Comparison of ENCODE assay signal across 9 mouse cellular contexts in the genomic region with DNA sequence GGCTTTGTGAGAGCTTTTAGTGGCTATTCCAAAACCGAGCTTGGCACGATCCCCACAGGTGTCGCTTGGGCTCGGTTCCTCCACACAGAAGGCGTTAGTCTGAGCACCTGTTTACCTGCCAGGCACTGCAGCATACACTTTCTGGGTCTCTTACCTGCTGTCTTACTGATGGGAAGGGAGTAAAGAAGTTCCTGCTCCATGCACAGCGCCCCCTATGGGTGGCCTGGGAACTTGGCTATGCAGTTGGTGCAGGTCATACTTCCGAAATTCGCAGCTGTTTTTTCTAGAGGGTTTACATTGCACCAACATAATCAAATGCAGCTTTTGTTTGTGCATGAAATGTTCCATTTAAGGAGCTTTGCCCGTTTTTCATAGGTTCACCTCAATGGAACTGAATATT. TPM values are rescaled to one million over a fixed set of nuclear protein-coding genes. Genes with fewer than 3 reads are reported as not detected.
DNase-seq lines count a peak whose midpoint lies in the region; ATAC-seq and TF ChIP-seq lines count a peak whose summit lies in the region.
"Had no signal": no experiment of that assay in that cellular context is flagged by ENCODE, and none has a peak within 500 bp of the region (broad histone marks: within the 10 kb centered on the region; RNA-seq: fewer than 3 reads in every experiment).

No protein-coding gene starts in this region.

- peak; percentile 57 for TF ChIP-seq CTCF in lung, postnatal 0 days (IDR thresholded peaks at IDR 0.05)

- H3K27me3 ChIP-seq in lung, postnatal 0 days (replicated peaks; ENCODE audit: insufficient read depth, low read length), result no peaks in the 10 kb centered on the region
- no peaks in the 10 kb centered on the region for H3K27me3 ChIP-seq in embryonic facial prominence, embryonic 10.5 days (replicated peaks; ENCODE audit: low read depth, poor library complexity, severe bottlenecking)
- H3K27me3 ChIP-seq: limb, embryonic 13.5 days had no signal

- no peak overlapping the region for H3K4me3 ChIP-seq in lung, postnatal 0 days (ENCODE audit: low read depth, low read length)
- no peak overlapping the region for H3K4me3 ChIP-seq in embryonic facial prominence, embryonic 10.5 days
- H3K4me3 ChIP-seq: limb, embryonic 13.5 days had no signal

- H3K9ac ChIP-seq in lung, postnatal 0 days (replicated peaks; ENCODE audit: low read depth), result no peak overlapping the region
- H3K9ac ChIP-seq: limb, embryonic 13.5 days had no signal

- peak; percentile 10 for DNase-seq in embryo, embryonic 10 days (ENCODE audit: low spot score)
- DNase-seq in embryo, embryonic 9.5 days (ENCODE audit: extremely low spot score), result no peak
- DNase-seq in lung, postnatal 0 days (ENCODE audit: low spot score), result peak; percentile 12
- no peak for DNase-seq in lung, postnatal 25 days (ENCODE audit: low spot score)
- peak; percentile 22 for DNase-seq in embryonic facial prominence, embryonic 10.5 days (ENCODE audit: low spot score)
- peak; percentile 56 for DNase-seq in testis, postnatal 14 days (ENCODE audit: low spot score)
- DNase-seq in yolk sac, embryonic 10.5 days (ENCODE audit: low spot score), result no peak
- DNase-seq in MN1 (ENCODE audit: low spot score), result no peak

- no peak overlapping the region for H3K27ac ChIP-seq in lung, postnatal 0 days (ENCODE audit: low read length)
- no peak overlapping the region for H3K27ac ChIP-seq in embryonic facial prominence, embryonic 10.5 days (replicated peaks)
- H3K27ac ChIP-seq: limb, embryonic 13.5 days had no signal

- H3K4me2 ChIP-seq in lung, postnatal 0 days (replicated peaks; ENCODE audit: low read depth, low read length), result no peak overlapping the region
- H3K4me2 ChIP-seq: limb, embryonic 13.5 days had no signal

- peaks cover under 1% of the 10 kb centered on the region; the same call in 1 of the 2 replicates for H3K4me1 ChIP-seq in lung, postnatal 0 days (ENCODE audit: insufficient read depth, low read depth, low read length)
- H3K4me1 ChIP-seq in embryonic facial prominence, embryonic 10.5 days, result peaks cover 7% of the 10 kb centered on the region

- ATAC-seq in lung, postnatal 0 days, result no peak

- WGBS in lung, postnatal 0 days, result 45% methylated on average over 9 of the region's 9 CpGs
- WGBS in embryonic facial prominence, embryonic 10.5 days, result 53% methylated on average over 9 of the region's 9 CpGs

- no peaks in the 10 kb centered on the region for H3K36me3 ChIP-seq in lung, postnatal 0 days (ENCODE audit: insufficient read depth, low read length)
- no peaks in the 10 kb centered on the region for H3K36me3 ChIP-seq in embryonic facial prominence, embryonic 10.5 days (replicated peaks)
- H3K36me3 ChIP-seq: limb, embryonic 13.5 days had no signal

- no peak for TF ChIP-seq EP300 in lung, postnatal 0 days (IDR thresholded peaks at IDR 0.05)

- no peaks in the 10 kb centered on the region for H3K9me3 ChIP-seq in lung, postnatal 0 days (ENCODE audit: low read length)
- H3K9me3 ChIP-seq in embryonic facial prominence, embryonic 10.5 days, result no peaks in the 10 kb centered on the region
- H3K9me3 ChIP-seq: limb, embryonic 13.5 days had no signal

RNA-seq across cellular contexts. Expression of a gene that starts 2.1 kb away (rescaled TPM):
- 0.10 TPM in 1 of 2 replicates, not detected in the other for polyA plus RNA-seq in lung, postnatal 0 days (2015; fragmentation: Nextera tagmentation; extraction: Ambion mirVana)
- not detected in 2 replicates for polyA plus RNA-seq in embryonic facial prominence, embryonic 10.5 days (2016; fragmentation: Nextera tagmentation; extraction: Ambion mirVana)
- polyA plus RNA-seq: limb, embryonic 13.5 days had no signal

RNA-seq across cellular contexts. Expression of a gene that starts 3.9 kb away (rescaled TPM):
- 16.5 and 18.6 TPM in 2 replicates for polyA plus RNA-seq in lung, postnatal 0 days (2015; fragmentation: Nextera tagmentation; extraction: Ambion mirVana)
- polyA plus RNA-seq in embryonic facial prominence, embryonic 10.5 days (2016; fragmentation: Nextera tagmentation; extraction: Ambion mirVana), result 29.0 and 33.9 TPM in 2 replicates

RNA-seq across cellular contexts. Expression of a gene that starts 26.3 kb away (rescaled TPM):
- polyA plus RNA-seq in lung, postnatal 0 days (2015; fragmentation: Nextera tagmentation; extraction: Ambion mirVana), result 15.3 and 16.1 TPM in 2 replicates
- 19.0 and 19.4 TPM in 2 replicates for polyA plus RNA-seq in embryonic facial prominence, embryonic 10.5 days (2016; fragmentation: Nextera tagmentation; extraction: Ambion mirVana)

RNA-seq across cellular contexts. Expression of a gene that starts 26.4 kb away (rescaled TPM):
- polyA plus RNA-seq in lung, postnatal 0 days (2015; fragmentation: Nextera tagmentation; extraction: Ambion mirVana), result 7.9 and 9.2 TPM in 2 replicates
- 13.8 and 15.4 TPM in 2 replicates for polyA plus RNA-seq in embryonic facial prominence, embryonic 10.5 days (2016; fragmentation: Nextera tagmentation; extraction: Ambion mirVana)

RNA-seq across cellular contexts. Expression of a gene that starts 58.7 kb away (rescaled TPM):
- polyA plus RNA-seq in lung, postnatal 0 days (2015; fragmentation: Nextera tagmentation; extraction: Ambion mirVana), result 12.9 and 13.2 TPM in 2 replicates
- 27.0 and 32.2 TPM in 2 replicates for polyA plus RNA-seq in embryonic facial prominence, embryonic 10.5 days (2016; fragmentation: Nextera tagmentation; extraction: Ambion mirVana)

Comparison
In these comparisons a context has a peak if more than half of its experiments do, and no peak if none do; other contexts are left out.
1. DNase-seq: peak in embryo, embryonic 10 days (single experiment), lung, postnatal 0 days (single experiment), embryonic facial prominence, embryonic 10.5 days (single experiment) and testis, postnatal 14 days (single experiment); none in embryo, embryonic 9.5 days (single experiment), lung, postnatal 25 days (single experiment), yolk sac, embryonic 10.5 days (single experiment) and MN1 (single experiment).